Mouse (Mus musculus) spleen, adult 2 months (tissue): ENCODE measurements around the gene Ptpre. TPM values are rescaled to one million over a fixed set of nuclear protein-coding genes. Genes with fewer than 3 reads are reported as not detected.
"Not testable (repeated sequence)": the region's sequence is repeated elsewhere in the genome, so short reads cannot be mapped to it uniquely, and the experiment has no call there.

ENCODE experiments used
- DNase-seq, 2 experiments: peaks; one replicate each; pipeline versions ENCODE4 v3.0.0 to v3.0.0-alpha.2; 2012 to 2021; ENCODE audit warnings: low spot score in 2 of 2, low read depth in 1 of 2
- H3K27ac ChIP-seq: fragments of 200-500 bp; 2 replicates; pipeline ENCODE4 v1.5.1; 2012; ENCODE audit warnings: low read length, inconsistent platforms; ENCODE audit not compliant: insufficient read depth
- H3K27me3 ChIP-seq: fragments of 200-500 bp; 2 replicates; pipeline ENCODE4 v1.6.1; 2012; ENCODE audit warnings: mild to moderate bottlenecking, moderate library complexity, low read length, inconsistent platforms; ENCODE audit not compliant: control insufficient read depth, insufficient read depth
- H3K36me3 ChIP-seq: fragments of 200-500 bp; 2 replicates; pipeline ENCODE4 v1.6.1; 2012; ENCODE audit warnings: mild to moderate bottlenecking, low read length, inconsistent platforms; ENCODE audit not compliant: control insufficient read depth, insufficient read depth
- H3K4me1 ChIP-seq: fragments of 200-500 bp; 2 replicates; pipeline ENCODE4 v1.6.1; 2011; ENCODE audit warnings: inconsistent platforms; ENCODE audit not compliant: control insufficient read depth, insufficient read depth, insufficient read length
- H3K4me3 ChIP-seq: fragments of 200-500 bp; 2 replicates; pipeline ENCODE4 v1.5.1; 2011; ENCODE audit warnings: mild to moderate bottlenecking, inconsistent platforms; ENCODE audit not compliant: insufficient read depth, insufficient read length; ENCODE audit errors: extremely low read depth
- CTCF ChIP-seq: fragments of 200-500 bp; IDR thresholded peaks from 2 replicates; pipeline ENCODE4 v1.5.1; 2011; ENCODE audit warnings: mild to moderate bottlenecking, inconsistent platforms; ENCODE audit not compliant: insufficient read depth, insufficient read length, insufficient replicate concordance; ENCODE audit errors: extremely low read depth
- POLR2A ChIP-seq: fragments of 200-500 bp; IDR thresholded peaks from 2 replicates; pipeline ENCODE4 v1.6.1; 2011; ENCODE audit warnings: low read depth, low read length, inconsistent platforms
- WGBS: fragments of 180-500 bp; shearing (Covaris S2); methylation state at CpG from one replicate; pipeline ENCODE4 v1.1.7; 2018; 5-methylcytosine and 5-hydroxymethylcytosine counted together
- polyA plus RNA-seq: library from polyadenylated mRNA; depleted of rRNA; stranded (reverse); fragments of >200 nt; gene quantifications from 2 replicates; pipeline ENCODE4 v1.2.3, GENCODE M21; 2012; rRNA removed

Ptpre gene
- 9.5 and 10.1 TPM in 2 replicates for polyA plus RNA-seq

DNA sequence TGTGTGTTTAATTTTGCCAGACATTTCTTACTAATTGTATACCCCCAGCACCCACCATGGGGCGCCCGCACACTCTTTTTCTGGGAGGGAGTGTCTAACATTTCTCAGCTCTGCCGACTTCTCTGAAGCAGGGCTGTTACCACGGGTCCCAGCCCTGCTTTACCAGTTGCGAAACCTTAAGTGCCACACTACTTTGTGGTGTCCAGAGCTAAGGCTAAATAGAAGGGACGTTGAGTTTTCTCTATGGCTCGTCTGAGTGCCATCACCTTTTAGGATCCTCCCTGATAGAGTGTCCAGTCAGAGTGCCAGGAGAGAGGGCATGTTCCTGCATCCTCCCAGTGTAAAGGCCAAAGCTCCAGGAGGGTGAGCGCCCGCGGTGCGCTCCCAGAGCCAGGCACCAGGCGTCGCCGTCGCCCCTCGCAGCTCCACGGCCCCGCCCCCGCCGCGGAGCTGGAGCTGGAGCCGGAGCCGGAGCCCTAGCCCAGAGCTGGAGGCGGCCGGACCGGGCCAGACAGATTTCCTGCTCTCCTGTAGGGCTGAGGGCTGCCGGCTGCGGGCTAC, at the start of gene Ptpre:
Gene Ptpre, plus strand, starts transcription at position 141 of the 561 bp plus-strand sequence.
- H3K36me3 ChIP-seq = no peaks in the 10 kb centered on the region
- H3K27ac ChIP-seq = peak within 1 kb of the TSS; percentile 39; the same call in 1 of the 2 replicates
- 3% methylated on average over 28 of the region's 28 CpGs for WGBS
- peak; percentile 27 to 58 for DNase-seq
- H3K4me1 ChIP-seq = peaks cover 10% of the 10 kb centered on the region
- peaks cover 10% of the 10 kb centered on the region for H3K27me3 ChIP-seq
- H3K4me3 ChIP-seq = peak within 1 kb of the TSS; percentile 63
- TF ChIP-seq POLR2A (no peak), CTCF (peak; percentile 74)

GRCm38 (mm10) chr7:135488214-135488810, 49.0 kb upstream of the Ptpre start:
- TF ChIP-seq POLR2A (no peak), CTCF (peak; percentile 36; the same call in 1 of the 2 replicates)
- WGBS = 65% methylated on average over 6 of the region's 6 CpGs
- no peaks in the 10 kb centered on the region for H3K36me3 ChIP-seq
- no peak overlapping the region for H3K27ac ChIP-seq
- H3K4me1 ChIP-seq = no peaks in the 10 kb centered on the region
- no peaks in the 10 kb centered on the region for H3K27me3 ChIP-seq
- no peak overlapping the region for H3K4me3 ChIP-seq
- no peak for DNase-seq

DNA sequence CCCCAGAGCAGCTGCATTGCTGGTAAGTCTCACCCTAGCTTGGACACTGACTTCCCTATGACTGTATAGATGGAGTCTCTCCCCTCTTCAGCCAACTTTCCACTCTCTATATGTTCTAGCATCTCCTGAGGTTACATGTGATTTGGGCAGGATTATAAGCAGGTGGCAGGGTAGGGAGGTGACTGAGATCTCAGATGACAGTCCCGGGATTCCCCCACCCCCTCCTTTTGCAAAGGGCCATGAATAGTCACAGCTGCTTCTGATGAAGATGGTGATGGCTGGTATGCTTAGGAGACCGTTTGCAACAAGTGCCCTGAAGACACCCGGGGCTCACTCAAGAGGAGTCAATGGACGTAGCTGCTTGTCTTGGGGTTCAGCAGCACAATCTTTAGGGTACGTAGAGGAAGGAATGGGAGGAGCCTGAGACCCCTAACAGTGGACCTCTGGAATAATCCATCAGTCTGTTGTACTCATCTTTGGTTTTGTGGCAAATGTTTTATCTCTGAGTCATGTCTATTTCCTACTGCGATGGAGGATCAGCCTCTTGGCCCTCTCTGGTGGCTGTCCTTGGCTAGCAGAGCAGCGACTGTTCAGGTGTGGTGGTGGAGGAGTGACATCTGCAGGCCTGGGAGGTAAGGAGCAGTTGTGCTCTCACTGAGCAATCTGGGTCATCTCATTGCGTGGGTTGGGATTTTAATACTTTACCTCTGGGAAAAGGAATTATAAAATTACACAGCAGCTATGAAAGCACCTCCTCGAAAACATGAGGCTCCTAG, 47.4 kb upstream of the Ptpre start:
- H3K27ac ChIP-seq = no peak overlapping the region
- WGBS = 69% methylated on average over 9 of the region's 9 CpGs
- no peak for DNase-seq
- TF ChIP-seq POLR2A (no peak), CTCF (no peak)
- no peaks in the 10 kb centered on the region for H3K27me3 ChIP-seq
- no peaks in the 10 kb centered on the region for H3K36me3 ChIP-seq
- no peaks in the 10 kb centered on the region for H3K4me1 ChIP-seq
- no peak overlapping the region for H3K4me3 ChIP-seq

DNA sequence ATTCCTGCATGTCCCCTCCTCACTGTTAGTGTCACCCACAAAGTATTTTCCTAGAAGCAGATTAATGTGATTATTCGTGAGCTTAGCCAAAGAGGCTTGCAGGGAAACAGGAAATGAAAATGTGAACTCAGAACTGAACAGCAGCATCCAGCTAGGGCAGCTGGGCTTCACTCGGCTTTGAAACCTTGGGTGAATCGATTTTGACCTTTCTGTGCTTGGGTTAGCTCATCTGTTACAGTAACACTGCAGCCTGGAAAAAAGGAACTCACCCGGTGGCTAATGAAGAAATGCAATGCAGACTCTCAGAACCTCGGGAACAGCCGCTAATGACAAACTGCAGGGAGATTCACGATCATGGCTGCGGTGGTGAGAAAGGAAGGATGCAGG, 46.8 kb upstream of the Ptpre start:
- Histone ChIP-seq H3K4me1 (no peaks in the 10 kb centered on the region), H3K27me3 (no peaks in the 10 kb centered on the region), H3K27ac (no peak overlapping the region), H3K36me3 (no peaks in the 10 kb centered on the region), H3K4me3 (no peak overlapping the region)
- TF ChIP-seq POLR2A (no peak), CTCF (no peak)
- no peak for DNase-seq
- WGBS = 32% methylated on average over 8 of the region's 8 CpGs

DNA sequence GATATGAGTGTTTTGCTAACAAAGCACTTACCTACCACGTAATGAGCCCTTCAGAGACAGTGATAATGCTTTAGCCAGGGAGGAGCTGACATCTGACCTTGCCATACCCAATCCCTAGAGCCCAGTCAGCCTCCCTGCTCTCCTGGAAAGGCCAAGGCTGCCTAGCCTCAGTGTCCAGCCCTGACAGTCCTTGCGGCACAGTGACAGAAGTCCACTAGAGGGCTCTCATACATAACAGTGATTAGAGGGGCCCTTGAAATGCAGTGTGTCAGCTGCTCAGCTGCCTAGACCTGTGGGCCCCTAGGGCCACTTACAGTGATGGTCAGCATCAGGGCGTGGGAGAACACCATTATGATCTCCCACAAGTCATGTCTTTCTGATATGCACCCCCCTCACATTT, 42.0 kb upstream of the Ptpre start:
- no peak for DNase-seq
- Histone ChIP-seq H3K27ac (no peak overlapping the region), H3K4me3 (no peak overlapping the region), H3K27me3 (no peaks in the 10 kb centered on the region), H3K36me3 (no peaks in the 10 kb centered on the region), H3K4me1 (no peaks in the 10 kb centered on the region)
- WGBS = 61% methylated on average over 3 of the region's 3 CpGs
- no peak for TF ChIP-seq POLR2A
- no peak for TF ChIP-seq CTCF

DNA sequence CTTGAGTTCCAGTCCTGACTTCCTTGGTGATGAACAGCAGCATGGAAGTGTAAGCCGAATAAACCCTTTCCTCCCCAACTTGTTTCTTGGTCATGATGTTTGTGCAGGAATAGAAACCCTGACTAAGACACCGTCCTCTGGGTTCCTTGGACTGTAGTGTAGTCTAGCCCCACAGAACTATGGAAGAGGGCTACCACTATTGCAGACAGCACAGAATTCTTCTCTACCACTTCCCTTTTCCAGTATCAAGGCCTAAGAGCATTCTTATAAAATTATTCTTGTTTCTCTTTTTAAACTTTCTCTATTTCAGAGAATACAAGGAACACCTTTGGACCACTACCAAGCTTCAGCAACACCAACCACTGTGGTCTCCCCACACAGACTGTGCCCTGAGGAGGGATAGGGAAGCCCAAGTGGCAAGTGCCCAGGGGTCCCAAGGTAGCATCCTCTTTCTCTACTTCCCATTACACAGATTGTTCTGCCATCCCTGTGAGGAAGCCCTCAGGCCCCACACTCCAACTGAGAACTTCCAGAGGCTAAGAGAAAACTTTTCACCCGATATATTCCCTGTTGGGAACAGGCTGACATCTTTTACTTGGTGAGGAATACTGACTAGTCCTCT, 38.6 kb upstream of the Ptpre start:
- WGBS = 69% methylated on average over 3 of the region's 3 CpGs
- H3K4me1 ChIP-seq = no peaks in the 10 kb centered on the region
- H3K27me3 ChIP-seq = no peaks in the 10 kb centered on the region
- no peak overlapping the region for H3K27ac ChIP-seq
- TF ChIP-seq POLR2A (no peak), CTCF (no peak)
- no peak overlapping the region for H3K4me3 ChIP-seq
- no peaks in the 10 kb centered on the region for H3K36me3 ChIP-seq
- DNase-seq = no peak

DNA sequence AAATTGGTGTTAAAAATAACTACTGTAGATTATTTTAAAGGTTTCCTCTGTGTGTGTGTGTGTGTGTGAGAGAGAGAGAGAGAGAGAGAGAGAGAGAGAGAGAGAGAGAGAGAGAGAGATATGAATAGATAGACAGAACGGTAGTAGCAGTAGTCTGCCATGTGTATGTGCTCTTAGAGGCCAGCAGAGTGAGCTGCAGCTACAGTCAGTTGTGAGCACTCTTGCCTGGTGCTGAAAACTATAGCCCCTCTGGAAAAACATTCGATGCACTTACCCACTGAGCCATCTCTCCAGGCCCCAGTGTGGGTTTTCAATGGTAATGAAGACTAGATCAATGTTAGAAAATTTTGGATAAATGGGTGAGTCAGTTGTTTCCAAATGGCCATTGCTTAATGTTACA, 37.9 kb upstream of the Ptpre start:
- H3K4me3 ChIP-seq = no peak overlapping the region
- H3K27ac ChIP-seq = no peak overlapping the region
- TF ChIP-seq CTCF (no peak), POLR2A (no peak)
- H3K36me3 ChIP-seq = no peaks in the 10 kb centered on the region
- no peak for DNase-seq
- 53% methylated on average over 2 of the region's 2 CpGs for WGBS
- H3K27me3 ChIP-seq = no peaks in the 10 kb centered on the region
- no peaks in the 10 kb centered on the region for H3K4me1 ChIP-seq

GRCm38 (mm10) chr7:135506506-135506905, 30.8 kb upstream of the Ptpre start:
- not testable (repeated sequence) for DNase-seq, H3K27me3 ChIP-seq, H3K27ac ChIP-seq, H3K4me3 ChIP-seq, H3K36me3 ChIP-seq, H3K4me1 ChIP-seq
- WGBS = 93% methylated on average over 5 of the region's 5 CpGs
